Comparison of ENCODE assay signal across 8 mouse cellular contexts in the genomic region with DNA sequence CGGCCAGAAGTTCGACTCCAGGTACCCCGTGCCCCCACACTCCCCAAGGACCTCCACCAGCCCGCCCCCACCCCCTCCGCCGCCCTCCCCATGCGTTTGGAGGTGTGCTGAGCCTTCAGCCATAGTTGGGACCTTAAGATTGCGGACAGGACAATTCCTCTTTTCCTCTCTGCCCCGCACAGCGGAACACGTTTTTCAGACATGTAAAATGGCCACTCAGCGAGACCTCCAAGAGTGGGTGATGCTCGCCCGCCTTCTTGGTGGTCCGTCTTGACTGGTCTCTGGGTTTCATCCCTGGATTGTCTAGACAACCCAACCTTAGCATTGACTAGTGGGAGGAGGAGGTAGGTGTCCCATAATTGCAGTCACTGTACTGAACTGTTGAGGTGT. TPM values are rescaled to one million over a fixed set of nuclear protein-coding genes. Genes with fewer than 3 reads are reported as not detected.
A peak's percentile ranks its signal among the peaks of the same experiment; 100 is the strongest.
DNase-seq lines count a peak whose midpoint lies in the region; ATAC-seq and TF ChIP-seq lines count a peak whose summit lies in the region.

No protein-coding gene starts in this region.

- no peak for TF ChIP-seq EP300 in heart, adult 2 months (IDR thresholded peaks at IDR 0.05; ENCODE audit: insufficient read depth, low read depth, low read length)
- TF ChIP-seq EP300 in liver, embryonic 14.5 days (IDR thresholded peaks at IDR 0.05; ENCODE audit: low read depth): no peak

- H3K4me3 ChIP-seq in heart, adult 2 months: peak overlapping the region; percentile 90
- peak overlapping the region; percentile 83 for H3K4me3 ChIP-seq in heart, embryonic 13.5 days
- H3K4me3 ChIP-seq in liver, embryonic 14.5 days (ENCODE audit: insufficient read depth in 1 of 2, low read depth in 2 of 2, low read length in 2 of 2): peak overlapping the region; percentile 59 to 69
- peak overlapping the region; percentile 73 for H3K4me3 ChIP-seq in stomach, embryonic 15.5 days (replicated peaks)

- no peak for TF ChIP-seq CTCF in heart, adult 2 months (IDR thresholded peaks at IDR 0.05)
- no peak for TF ChIP-seq CTCF in liver, embryonic 14.5 days (IDR thresholded peaks at IDR 0.05; ENCODE audit: low read depth)

- H3K9ac ChIP-seq in heart, adult 2 months (ENCODE audit: low read depth, low read length): peak overlapping the region; percentile 82
- peak overlapping the region; percentile 92 for H3K9ac ChIP-seq in heart, embryonic 13.5 days
- peak overlapping the region; percentile 62 for H3K9ac ChIP-seq in liver, embryonic 14.5 days (replicated peaks)
- H3K9ac ChIP-seq in stomach, embryonic 15.5 days: peak overlapping the region; percentile 82; the same call in 1 of the 2 replicates

- no peak for TF ChIP-seq POLR2A in heart, adult 2 months (IDR thresholded peaks at IDR 0.05; ENCODE audit: insufficient read depth, low read depth, low read length)

- no peak for ATAC-seq in heart, embryonic 13.5 days (ENCODE audit: extremely low read depth, insufficient number of reproducible peaks, low FRiP score, low TSS enrichment)
- ATAC-seq in liver, embryonic 14.5 days (ENCODE audit: insufficient read depth): peak; percentile 7; the same call in 1 of the 2 replicates
- ATAC-seq in stomach, embryonic 15.5 days (ENCODE audit: insufficient read depth, low FRiP score, low read depth): no peak

- H3K79me2 ChIP-seq in heart, adult 2 months (replicated peaks; ENCODE audit: control insufficient read depth, insufficient read depth, low read length): peaks cover 4% of the 10 kb centered on the region

- H3K27ac ChIP-seq in heart, adult 2 months: peak overlapping the region; percentile 91
- H3K27ac ChIP-seq in heart, embryonic 13.5 days (replicated peaks): peak overlapping the region; percentile 90
- no peak overlapping the region for H3K27ac ChIP-seq in liver, embryonic 14.5 days
- peak overlapping the region; percentile 91 for H3K27ac ChIP-seq in stomach, embryonic 15.5 days

- no peaks in the 10 kb centered on the region for H3K9me3 ChIP-seq in heart, embryonic 13.5 days
- no peaks in the 10 kb centered on the region for H3K9me3 ChIP-seq in liver, embryonic 14.5 days (ENCODE audit: control insufficient read depth, low read length)
- H3K9me3 ChIP-seq in stomach, embryonic 15.5 days: no peaks in the 10 kb centered on the region

- H3K27me3 ChIP-seq in heart, adult 2 months (ENCODE audit: control insufficient read depth, insufficient read depth, low read length): no peaks in the 10 kb centered on the region
- no peaks in the 10 kb centered on the region for H3K27me3 ChIP-seq in heart, embryonic 13.5 days (replicated peaks)
- peaks cover 5% of the 10 kb centered on the region; the same call in 1 of the 2 replicates for H3K27me3 ChIP-seq in liver, embryonic 14.5 days (ENCODE audit: control insufficient read depth, insufficient read depth, low read length)
- H3K27me3 ChIP-seq in stomach, embryonic 15.5 days (replicated peaks): no peaks in the 10 kb centered on the region

- intact Hi-C loops in heart, adult 2 months (cut with DNase I): loop anchor here (2.0 kb wide), 3 partner anchors 24 to 90 kb away; a partner anchor contains a TSS
- intact Hi-C loops in heart, postnatal 25 days (cut with DNase I): loop anchor here (2.0 to 5.0 kb wide), 2 partner anchors 24 to 35 kb away; a partner anchor contains a TSS

- peak overlapping the region; percentile 80 for H3K4me2 ChIP-seq in heart, embryonic 13.5 days
- peak overlapping the region; percentile 84 for H3K4me2 ChIP-seq in liver, embryonic 14.5 days (ENCODE audit: low read depth)
- H3K4me2 ChIP-seq in stomach, embryonic 15.5 days: peak overlapping the region; percentile 67

- 4% methylated on average over 15 of the region's 15 CpGs for WGBS in heart, adult 2 months
- 2% methylated on average over 15 of the region's 15 CpGs for WGBS in heart, embryonic 13.5 days
- 4% methylated on average over 15 of the region's 15 CpGs for WGBS in liver, embryonic 14.5 days (ENCODE audit: insufficient replicate concordance)
- WGBS in stomach, embryonic 15.5 days: 3% methylated on average over 15 of the region's 15 CpGs

- no peak for DNase-seq in heart, adult 2 months
- DNase-seq in heart, postnatal 25 days (ENCODE audit: low spot score): no peak
- DNase-seq in ZHBTc4 (ENCODE audit: low read depth, low spot score): peak; percentile 37
- no peak for DNase-seq in liver, embryonic 14.5 days (ENCODE audit: low read depth in 3 of 3, low spot score in 3 of 3)
- no peak for DNase-seq in spleen, adult 18-20 months
- DNase-seq in right cerebral cortex, postnatal 4 days: no peak

- peaks cover 4% of the 10 kb centered on the region for H3K4me1 ChIP-seq in heart, adult 2 months (ENCODE audit: control insufficient read depth, insufficient read depth, low read length)
- H3K4me1 ChIP-seq in heart, embryonic 13.5 days: peaks cover 17% of the 10 kb centered on the region
- 0 out of 4 replicates have a peak, but pooled peaks cover 0 to 2% of the 10 kb centered on the region in 2 experiments for H3K4me1 ChIP-seq in liver, embryonic 14.5 days (replicated peaks; ENCODE audit: control insufficient read depth in 2 of 2, insufficient read depth in 2 of 2, low read length in 1 of 2)
- no peaks in the 10 kb centered on the region for H3K4me1 ChIP-seq in stomach, embryonic 15.5 days

- H3K36me3 ChIP-seq in heart, adult 2 months (ENCODE audit: control insufficient read depth, insufficient read depth, low read length): no peaks in the 10 kb centered on the region; the same call in 1 of the 2 replicates
- peaks cover 24% of the 10 kb centered on the region for H3K36me3 ChIP-seq in heart, embryonic 13.5 days
- no peaks in the 10 kb centered on the region for H3K36me3 ChIP-seq in liver, embryonic 14.5 days (replicated peaks; ENCODE audit: control insufficient read depth, insufficient read depth, low read depth)
- H3K36me3 ChIP-seq in stomach, embryonic 15.5 days: peaks cover 3% of the 10 kb centered on the region; the same call in 1 of the 2 replicates

RNA-seq across cellular contexts. Expression of a gene that starts 0.5 kb away (rescaled TPM):
- 10 to 100 TPM; 84.5 to 85.9 TPM for total RNA-seq in heart, adult 2 months (2021)
- 44.1 and 89.8 TPM in 2 replicates for polyA plus RNA-seq in heart, adult 2 months (2012; rRNA removed)
- 10 to 100 TPM; 77.3 to 84.5 TPM for total RNA-seq in heart, postnatal 25 days (2021)
- 131 and 139 TPM in 2 replicates for polyA plus RNA-seq in heart, embryonic 13.5 days (2015; fragmentation: Nextera tagmentation; extraction: Ambion mirVana)
- 11.4 and 15.3 TPM in 2 replicates for polyA plus RNA-seq in liver, embryonic 14.5 days (2012; rRNA removed)
- 19.1 and 20.3 TPM in 2 replicates for polyA plus RNA-seq in liver, embryonic 14.5 days (2014; fragmentation: Nextera tagmentation; extraction: Ambion mirVana)
- polyA plus RNA-seq in stomach, embryonic 15.5 days (2015; fragmentation: Nextera tagmentation; extraction: Ambion mirVana): 145 and 153 TPM in 2 replicates

RNA-seq across cellular contexts. Expression of a gene that starts 34.8 kb away (rescaled TPM):
- total RNA-seq in heart, adult 2 months (2021): 10 to 100 TPM; 28.9 to 30.6 TPM
- polyA plus RNA-seq in heart, adult 2 months (2012; rRNA removed): 7.7 and 15.6 TPM in 2 replicates
- total RNA-seq in heart, postnatal 25 days (2021): 10 to 100 TPM; 30.1 to 30.7 TPM
- 28.5 and 29.5 TPM in 2 replicates for polyA plus RNA-seq in heart, embryonic 13.5 days (2015; fragmentation: Nextera tagmentation; extraction: Ambion mirVana)
- 7.3 and 10.6 TPM in 2 replicates for polyA plus RNA-seq in liver, embryonic 14.5 days (2012; rRNA removed)
- polyA plus RNA-seq in liver, embryonic 14.5 days (2014; fragmentation: Nextera tagmentation; extraction: Ambion mirVana): 7.3 and 8.7 TPM in 2 replicates
- 26.1 and 27.6 TPM in 2 replicates for polyA plus RNA-seq in stomach, embryonic 15.5 days (2015; fragmentation: Nextera tagmentation; extraction: Ambion mirVana)
